Mouse (Mus musculus) erythroblast, embryonic 14.5 days (primary cell): ENCODE measurements at regions not wholly inside any gene's neighbourhood (a gene's known extent, or its start where the extent isn't known, plus 50 kb on each side); places are given as distances from the start of the nearest gene placed in this dataset.

Experiments
- H3K27me3 ChIP-seq: 2 replicates; pipeline ENCODE4 v1.6.1; 2012; ENCODE audit warnings: inconsistent platforms; ENCODE audit not compliant: control insufficient read depth
- H3K36me3 ChIP-seq: 2 replicates; pipeline ENCODE4 v1.6.1; 2012; ENCODE audit warnings: mild to moderate bottlenecking, inconsistent platforms; ENCODE audit not compliant: control insufficient read depth
- H3K4me1 ChIP-seq: 2 replicates; pipeline ENCODE4 v1.6.1; 2012; ENCODE audit warnings: inconsistent platforms; ENCODE audit not compliant: control insufficient read depth
- H3K4me3 ChIP-seq: replicated peaks from 2 replicates; pipeline ENCODE3; 2012; ENCODE audit warnings: moderate library complexity, mild to moderate bottlenecking, inconsistent platforms
- H3K9me3 ChIP-seq: 2 replicates; pipeline ENCODE4 v1.6.1; 2012; ENCODE audit warnings: low read length, inconsistent platforms, mixed read lengths; ENCODE audit not compliant: control insufficient read depth
- GATA1 ChIP-seq: IDR thresholded peaks from 2 replicates; pipeline ENCODE4 v1.6.1; 2012; ENCODE audit warnings: low read length, inconsistent platforms, mixed read lengths
- TAL1 ChIP-seq: IDR thresholded peaks from 3 replicates; pipeline ENCODE4 v1.6.1; 2012; ENCODE audit warnings: low read length, inconsistent platforms, mixed read lengths

DNA sequence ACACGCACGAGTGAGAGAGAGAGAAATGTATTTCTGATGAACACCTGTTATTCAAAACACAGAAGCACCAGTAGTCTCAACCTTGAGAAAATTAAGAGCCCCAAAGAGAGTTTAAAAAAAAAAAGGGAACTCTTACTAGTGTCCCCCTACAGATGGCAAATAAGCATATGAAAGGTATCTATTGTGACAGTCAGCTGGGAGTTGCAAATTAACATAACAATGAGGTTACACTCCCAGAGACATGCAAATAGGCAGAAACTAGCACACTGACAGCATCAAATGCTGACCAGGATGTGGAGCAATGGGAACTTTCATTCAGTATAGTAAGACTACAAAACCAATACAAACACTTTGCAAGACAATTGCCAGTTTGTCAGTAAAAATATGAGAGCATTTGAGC is 619.1 kb upstream of the Zeb2 start:
- Histone ChIP-seq H3K36me3 (no peaks in the 10 kb centered on the region), H3K4me3 (no peak overlapping the region), H3K27me3 (no peaks in the 10 kb centered on the region), H3K4me1 (no peaks in the 10 kb centered on the region), H3K9me3 (no peaks in the 10 kb centered on the region)
- TF ChIP-seq GATA1 = no peak

DNA sequence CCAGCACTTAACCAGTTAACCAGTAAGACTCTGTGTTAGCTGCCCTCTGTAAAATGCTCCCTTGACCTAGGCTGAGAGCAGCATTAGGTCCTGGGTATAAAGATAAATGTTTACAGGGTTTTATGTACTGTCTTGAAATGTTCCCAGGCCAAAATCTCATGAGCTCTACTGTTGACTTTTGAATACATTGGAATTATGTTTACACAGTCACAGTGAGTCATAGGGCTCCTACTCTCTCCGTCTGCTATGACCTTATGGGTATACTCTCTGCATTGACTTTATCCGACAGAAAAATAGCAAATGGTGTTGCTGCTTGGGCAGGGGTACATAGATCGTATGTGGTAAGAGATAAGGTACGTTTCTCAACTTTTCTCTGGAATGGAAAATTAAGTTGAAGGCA is 596.8 kb upstream of the Zeb2 start:
- TF ChIP-seq TAL1 = no peak
- no peak for TF ChIP-seq GATA1
- Histone ChIP-seq H3K4me1 (no peaks in the 10 kb centered on the region), H3K27me3 (no peaks in the 10 kb centered on the region), H3K36me3 (no peaks in the 10 kb centered on the region), H3K4me3 (no peak overlapping the region), H3K9me3 (no peaks in the 10 kb centered on the region)

DNA sequence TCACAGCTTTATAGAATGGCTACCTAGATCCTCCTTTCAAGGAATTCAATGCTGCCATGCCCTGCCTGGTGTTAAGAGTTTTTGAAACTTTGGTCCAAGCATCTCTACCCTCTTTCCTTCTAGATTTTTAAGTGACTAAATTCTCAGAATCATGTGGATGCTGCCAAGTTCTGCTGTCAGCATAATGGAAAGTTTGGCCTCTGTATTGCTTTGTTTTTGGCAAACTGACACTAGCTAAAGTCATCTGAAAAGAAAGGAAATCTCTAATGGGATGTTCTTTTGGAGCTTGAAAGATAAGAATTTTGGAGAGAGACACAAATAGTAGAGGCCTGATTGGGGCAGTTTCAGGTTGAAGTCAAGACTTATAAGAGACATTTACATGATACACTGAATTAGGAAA is 589.8 kb upstream of the Zeb2 start:
- Histone ChIP-seq H3K27me3 (no peaks in the 10 kb centered on the region), H3K36me3 (no peaks in the 10 kb centered on the region), H3K9me3 (no peaks in the 10 kb centered on the region), H3K4me3 (no peak overlapping the region), H3K4me1 (no peaks in the 10 kb centered on the region)
- TF ChIP-seq GATA1 (no peak), TAL1 (no peak)

DNA sequence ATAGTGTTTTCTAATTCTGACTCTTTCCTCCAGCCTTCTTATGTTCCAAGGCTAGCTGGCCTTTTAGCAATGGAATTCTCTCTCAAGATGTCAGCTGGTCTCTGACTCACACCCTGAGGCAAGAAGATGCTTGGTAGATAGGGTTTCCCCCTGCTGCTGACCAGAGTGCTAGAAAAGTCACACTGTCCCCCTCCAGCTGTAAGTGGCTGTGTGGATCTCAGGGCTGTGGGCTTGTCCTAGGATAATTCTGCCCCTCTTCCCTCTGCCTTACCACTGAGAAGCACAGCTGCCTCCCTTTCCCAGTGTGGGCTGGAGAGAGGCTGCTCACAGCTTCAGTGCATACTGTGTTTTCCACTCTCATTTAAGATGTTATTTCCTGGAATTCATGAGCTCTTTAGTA is 585.3 kb upstream of the Zeb2 start:
- Histone ChIP-seq H3K4me3 (no peak overlapping the region), H3K27me3 (no peaks in the 10 kb centered on the region), H3K4me1 (no peaks in the 10 kb centered on the region), H3K9me3 (no peaks in the 10 kb centered on the region; the same call in 1 of the 2 replicates), H3K36me3 (no peaks in the 10 kb centered on the region)
- TF ChIP-seq GATA1 (no peak), TAL1 (no peak)

DNA sequence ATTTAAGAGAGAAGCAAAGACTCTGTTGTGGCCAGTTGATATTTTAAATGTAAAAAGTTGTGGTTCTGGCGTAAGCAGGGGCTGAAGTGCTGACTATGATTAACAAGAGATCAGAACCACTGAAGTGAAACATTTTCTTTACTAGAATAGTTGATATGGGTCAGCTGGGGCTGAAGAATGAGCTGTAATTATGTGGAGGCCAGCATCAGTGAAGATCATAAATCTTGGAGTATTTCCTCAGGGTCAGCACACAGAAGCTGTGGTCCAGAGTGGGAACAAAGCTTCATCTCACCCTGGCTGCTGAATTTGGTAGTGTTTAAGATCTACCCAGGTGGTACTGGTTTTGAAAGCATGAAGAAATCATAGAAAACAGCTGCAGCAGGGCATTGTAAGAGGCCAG is 583.4 kb upstream of the Zeb2 start:
- TF ChIP-seq TAL1 (no peak), GATA1 (no peak)
- no peaks in the 10 kb centered on the region for H3K27me3 ChIP-seq
- H3K36me3 ChIP-seq = no peaks in the 10 kb centered on the region
- H3K9me3 ChIP-seq = no peaks in the 10 kb centered on the region; the same call in 1 of the 2 replicates
- H3K4me1 ChIP-seq = no peaks in the 10 kb centered on the region
- no peak overlapping the region for H3K4me3 ChIP-seq

DNA sequence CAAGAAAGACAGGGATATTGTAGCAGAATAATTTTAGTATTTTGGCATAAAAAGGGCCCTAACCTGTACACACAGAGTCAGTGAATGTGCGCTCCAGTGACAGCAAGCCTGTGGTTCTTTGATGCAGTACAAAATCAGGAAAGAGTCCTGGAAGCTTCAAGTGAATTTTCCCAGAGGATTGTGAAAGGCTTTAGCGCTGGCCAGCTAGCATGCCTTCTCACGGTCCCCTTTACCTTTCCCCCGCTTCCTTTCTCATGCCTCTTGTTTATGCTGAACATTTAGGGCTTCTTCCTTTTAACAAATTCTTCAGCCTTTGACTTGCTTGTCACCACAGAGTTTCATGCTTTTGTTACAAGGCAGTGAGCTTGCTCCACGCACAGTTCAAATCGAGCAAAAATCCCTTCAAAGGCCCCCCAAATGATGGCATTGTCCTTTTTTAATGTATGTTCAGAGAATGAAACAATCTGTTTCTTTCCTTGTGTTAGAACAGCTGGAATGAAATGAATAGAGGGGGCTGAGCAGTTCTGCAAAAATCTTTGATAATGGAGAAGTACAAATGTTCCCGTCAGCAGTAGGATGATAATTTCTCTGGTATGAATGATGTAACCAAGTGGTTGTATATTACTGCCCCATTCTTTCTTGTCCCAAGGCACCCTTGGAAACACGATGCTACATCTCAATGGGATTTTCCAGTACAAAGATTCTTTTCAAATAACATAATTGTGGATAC is 576.3 kb upstream of the Zeb2 start:
- Histone ChIP-seq H3K4me1 (no peaks in the 10 kb centered on the region), H3K9me3 (no peaks in the 10 kb centered on the region), H3K27me3 (no peaks in the 10 kb centered on the region), H3K36me3 (no peaks in the 10 kb centered on the region), H3K4me3 (no peak overlapping the region)
- TF ChIP-seq GATA1 (no peak), TAL1 (no peak)

DNA sequence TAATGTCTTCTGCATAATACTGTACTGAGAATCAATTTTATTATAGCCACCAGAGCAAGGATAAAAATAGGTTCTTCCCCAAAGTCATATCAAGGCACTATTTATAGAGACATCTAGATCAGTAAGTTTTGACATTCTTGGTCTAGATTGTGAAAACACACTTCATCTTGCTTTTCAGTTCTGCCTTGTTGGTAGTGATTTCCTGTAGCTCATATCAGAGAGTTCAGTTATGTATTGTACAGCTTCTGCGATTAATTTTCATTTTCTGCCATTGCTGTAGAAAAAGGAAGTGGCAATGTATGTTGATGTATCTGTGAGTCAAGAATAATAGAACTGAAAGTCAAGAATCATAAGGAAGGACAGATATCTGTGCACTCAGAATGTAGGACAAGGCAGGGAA is 575.6 kb upstream of the Zeb2 start:
- TF ChIP-seq TAL1 (no peak), GATA1 (no peak)

DNA sequence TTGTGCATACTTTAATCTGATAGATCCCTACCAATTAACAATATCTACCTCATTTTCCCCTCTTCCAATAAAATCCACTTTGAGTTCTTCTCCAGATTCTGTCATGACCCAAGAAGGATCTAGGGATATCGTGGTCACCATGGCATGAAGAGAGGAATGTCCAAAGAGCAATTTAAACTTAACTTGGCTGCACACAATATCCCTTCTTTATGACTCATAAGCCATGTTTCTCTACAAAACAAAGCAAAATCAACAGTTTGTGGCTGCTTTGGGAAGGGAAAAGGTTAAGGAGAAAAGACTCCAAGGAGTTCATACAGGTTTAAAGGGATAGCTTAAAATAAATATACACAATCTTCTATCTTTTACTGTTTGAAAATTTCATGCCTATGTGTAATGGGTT is 571.8 kb upstream of the Zeb2 start:
- Histone ChIP-seq H3K4me3 (no peak overlapping the region), H3K36me3 (no peaks in the 10 kb centered on the region), H3K9me3 (no peaks in the 10 kb centered on the region), H3K4me1 (no peaks in the 10 kb centered on the region), H3K27me3 (no peaks in the 10 kb centered on the region)
- TF ChIP-seq GATA1 = no peak
- no peak for TF ChIP-seq TAL1

More for the DNA sequence above, 575.6 kb upstream of the Zeb2 start:
- Histone ChIP-seq H3K9me3 (no peaks in the 10 kb centered on the region), H3K4me1 (no peaks in the 10 kb centered on the region), H3K27me3 (no peaks in the 10 kb centered on the region), H3K36me3 (no peaks in the 10 kb centered on the region), H3K4me3 (no peak overlapping the region)

DNA sequence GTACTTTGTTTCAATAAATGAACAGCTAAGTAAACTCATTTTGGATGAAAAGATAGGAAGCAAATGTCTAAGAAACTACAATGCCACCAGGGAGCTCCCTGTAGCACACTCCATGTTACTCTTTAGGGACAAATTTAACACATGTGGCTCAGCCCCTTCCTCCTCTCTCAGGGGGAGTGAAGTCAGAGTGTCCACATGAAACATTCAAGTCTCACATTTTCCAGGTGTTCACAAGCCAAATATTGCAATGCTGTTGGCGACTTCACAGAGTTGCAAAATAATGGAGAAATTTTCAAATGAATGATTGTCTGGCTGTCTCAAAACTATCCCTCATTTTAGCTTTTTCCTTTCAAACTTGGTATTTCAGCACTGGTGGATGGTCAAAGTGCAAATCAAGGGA is 564.1 kb upstream of the Zeb2 start:
- Histone ChIP-seq H3K4me1 (no peaks in the 10 kb centered on the region), H3K27me3 (no peaks in the 10 kb centered on the region), H3K4me3 (no peak overlapping the region), H3K36me3 (no peaks in the 10 kb centered on the region), H3K9me3 (no peaks in the 10 kb centered on the region)
- TF ChIP-seq GATA1 (no peak), TAL1 (no peak)
